Mouse (Mus musculus): ENCODE measurements at regions not wholly inside any gene's neighbourhood (a gene's known extent, or its start where the extent isn't known, plus 50 kb on each side); places are given as distances from the start of the nearest gene placed in this dataset.

GRCm38 (mm10) chr2:77337786-77338406 lies 57.5 kb upstream of the Sestd1 start:
- no peaks in the 10 kb centered on the region for H3K9me3 ChIP-seq (ENCODE audit: control insufficient read depth, insufficient read depth, low read depth, low read length)
- H3K4me1 ChIP-seq (ENCODE audit: control insufficient read depth in 2 of 2, insufficient read depth in 2 of 2, low read length in 2 of 2, poor library complexity in 1 of 2), result peaks cover 7 to 13% of the 10 kb centered on the region in 2 experiments; a peak in 2 of 4 replicates
- no peak for TF ChIP-seq ZNF384 (IDR thresholded peaks at IDR 0.05; ENCODE audit: low read depth, low read length)
- no peak; the same call in 1 of the 2 replicates for TF ChIP-seq CHD2 (IDR thresholded peaks at IDR 0.05; ENCODE audit: low read depth, low read length)
- TF ChIP-seq ZC3H11A (IDR thresholded peaks at IDR 0.05; ENCODE audit: borderline replicate concordance, low read depth, low read length), result no peak
- TF ChIP-seq MAFK (IDR thresholded peaks at IDR 0.05; ENCODE audit: insufficient read depth, low read depth, low read length), result 0 out of 2 replicates have a peak, but pooled peaks have one; percentile 44
- H3K27ac ChIP-seq (ENCODE audit: insufficient read depth, low read depth, low read length, poor library complexity, severe bottlenecking), result peak overlapping the region; percentile 95
- DNase-seq (ENCODE audit: low read depth, low spot score), result peak; percentile 56
- in situ Hi-C loops (cut with MboI; ENCODE audit: low sequenced_read_pairs in 2 of 2, unreplicated experiment in 2 of 2), result no loop called here
- H3K36me3 ChIP-seq (ENCODE audit: control insufficient read depth, insufficient read depth, low read length, poor library complexity, severe bottlenecking), result no peaks in the 10 kb centered on the region
- H3K4me3 ChIP-seq (ENCODE audit: insufficient read depth in 1 of 2, low read depth in 1 of 2, low read length in 2 of 2, poor library complexity in 1 of 2, severe bottlenecking in 1 of 2), result no peak overlapping the region
- H3K9ac ChIP-seq (ENCODE audit: insufficient read depth, low read depth, low read length, poor library complexity, severe bottlenecking), result no peak overlapping the region

GRCm38 (mm10) chr2:77337318-77337717 lies 56.9 kb upstream of the Sestd1 start:
- no peaks in the 10 kb centered on the region for H3K9me3 ChIP-seq (ENCODE audit: control insufficient read depth, insufficient read depth, low read depth, low read length)
- no peak for DNase-seq (ENCODE audit: low read depth, low spot score)
- H3K4me1 ChIP-seq (ENCODE audit: control insufficient read depth in 2 of 2, insufficient read depth in 2 of 2, low read length in 2 of 2, poor library complexity in 1 of 2), result peaks cover 7 to 13% of the 10 kb centered on the region in 2 experiments; a peak in 2 of 4 replicates
- TF ChIP-seq ZNF384 (IDR thresholded peaks at IDR 0.05; ENCODE audit: low read depth, low read length), result no peak
- TF ChIP-seq MAFK (IDR thresholded peaks at IDR 0.05; ENCODE audit: insufficient read depth, low read depth, low read length), result no peak
- TF ChIP-seq ZC3H11A (IDR thresholded peaks at IDR 0.05; ENCODE audit: borderline replicate concordance, low read depth, low read length), result no peak
- TF ChIP-seq HCFC1 (IDR thresholded peaks at IDR 0.05; ENCODE audit: borderline replicate concordance, insufficient read depth, low read length), result no peak
- no peak overlapping the region for H3K4me3 ChIP-seq (ENCODE audit: insufficient read depth in 1 of 2, low read depth in 1 of 2, low read length in 2 of 2, poor library complexity in 1 of 2, severe bottlenecking in 1 of 2)
- peak overlapping the region; percentile 95 for H3K27ac ChIP-seq (ENCODE audit: insufficient read depth, low read depth, low read length, poor library complexity, severe bottlenecking)
- no peaks in the 10 kb centered on the region for H3K36me3 ChIP-seq (ENCODE audit: control insufficient read depth, insufficient read depth, low read length, poor library complexity, severe bottlenecking)
- no peak overlapping the region for H3K9ac ChIP-seq (ENCODE audit: insufficient read depth, low read depth, low read length, poor library complexity, severe bottlenecking)
- in situ Hi-C loops (cut with MboI; ENCODE audit: low sequenced_read_pairs in 2 of 2, unreplicated experiment in 2 of 2), result no loop called here

GRCm38 (mm10) chr2:77336810-77337209 lies 56.4 kb upstream of the Sestd1 start:
- Histone ChIP-seq H3K36me3 (ENCODE audit: control insufficient read depth, insufficient read depth, low read length, poor library complexity, severe bottlenecking) (no peaks in the 10 kb centered on the region), H3K9ac (ENCODE audit: insufficient read depth, low read depth, low read length, poor library complexity, severe bottlenecking) (no peak overlapping the region), H3K27ac (ENCODE audit: insufficient read depth, low read depth, low read length, poor library complexity, severe bottlenecking) (no peak overlapping the region; the same call in 1 of the 2 replicates), H3K9me3 (ENCODE audit: control insufficient read depth, insufficient read depth, low read depth, low read length) (no peaks in the 10 kb centered on the region), H3K4me1 (ENCODE audit: control insufficient read depth in 2 of 2, insufficient read depth in 2 of 2, low read length in 2 of 2, poor library complexity in 1 of 2) (peaks cover 7 to 13% of the 10 kb centered on the region in 2 experiments; a peak in 2 of 4 replicates), H3K4me3 (ENCODE audit: insufficient read depth in 1 of 2, low read depth in 1 of 2, low read length in 2 of 2, poor library complexity in 1 of 2, severe bottlenecking in 1 of 2) (no peak overlapping the region)
- TF ChIP-seq MAFK (IDR thresholded peaks at IDR 0.05; ENCODE audit: insufficient read depth, low read depth, low read length), result no peak
- TF ChIP-seq CHD2 (IDR thresholded peaks at IDR 0.05; ENCODE audit: low read depth, low read length), result 0 out of 2 replicates have a peak, but pooled peaks have one; percentile 40
- in situ Hi-C loops (cut with MboI; ENCODE audit: low sequenced_read_pairs in 2 of 2, unreplicated experiment in 2 of 2), result no loop called here
- DNase-seq (ENCODE audit: low read depth, low spot score), result no peak

- in situ Hi-C loops (cut with MboI; ENCODE audit: low sequenced_read_pairs in 2 of 2, unreplicated experiment in 2 of 2), result no loop called here
- no peak overlapping the region for H3K27ac ChIP-seq (ENCODE audit: insufficient read depth, low read depth, low read length, poor library complexity, severe bottlenecking)
- TF ChIP-seq ZC3H11A (IDR thresholded peaks at IDR 0.05; ENCODE audit: borderline replicate concordance, low read depth, low read length) (no peak), HCFC1 (IDR thresholded peaks at IDR 0.05; ENCODE audit: borderline replicate concordance, insufficient read depth, low read length) (no peak), MAFK (IDR thresholded peaks at IDR 0.05; ENCODE audit: insufficient read depth, low read depth, low read length) (no peak), ZNF384 (IDR thresholded peaks at IDR 0.05; ENCODE audit: low read depth, low read length) (no peak), CHD2 (IDR thresholded peaks at IDR 0.05; ENCODE audit: low read depth, low read length) (no peak)
- H3K9me3 ChIP-seq (ENCODE audit: control insufficient read depth, insufficient read depth, low read depth, low read length), result no peaks in the 10 kb centered on the region
- DNase-seq (ENCODE audit: low read depth, low spot score), result no peak
- peaks cover 7 to 8% of the 10 kb centered on the region in 2 experiments; a peak in 2 of 4 replicates for H3K4me1 ChIP-seq (ENCODE audit: control insufficient read depth in 2 of 2, insufficient read depth in 2 of 2, low read length in 2 of 2, poor library complexity in 1 of 2)
- no peak overlapping the region for H3K4me3 ChIP-seq (ENCODE audit: insufficient read depth in 1 of 2, low read depth in 1 of 2, low read length in 2 of 2, poor library complexity in 1 of 2, severe bottlenecking in 1 of 2)
- H3K36me3 ChIP-seq (ENCODE audit: control insufficient read depth, insufficient read depth, low read length, poor library complexity, severe bottlenecking), result no peaks in the 10 kb centered on the region
- no peak overlapping the region for H3K9ac ChIP-seq (ENCODE audit: insufficient read depth, low read depth, low read length, poor library complexity, severe bottlenecking)
Observed at GRCm38 (mm10) chr2:77334706-77335105, 54.3 kb upstream of the Sestd1 start.

All from ES-E14 (cell line).